Mouse (Mus musculus): ENCODE data around the gene Tnfrsf25. TPM values are rescaled to one million over a fixed set of nuclear protein-coding genes. Genes with fewer than 3 reads are reported as not detected.

The Tnfrsf25 gene
- polyA plus RNA-seq, 1 experiment from 2014 or later, result 1.5 TPM

GRCm38 (mm10) chr4:152159285-152159678 lies 43.5 kb downstream of the Tnfrsf25 start:
- no peak for ATAC-seq
- Histone ChIP-seq H3K9ac (replicated peaks; ENCODE audit: low read depth, low read length) (no peak overlapping the region), H3K27ac (ENCODE audit: low read length) (no peak overlapping the region), H3K4me2 (ENCODE audit: low read length) (no peak overlapping the region), H3K36me3 (ENCODE audit: control insufficient read depth, insufficient read depth) (no peaks in the 10 kb centered on the region), H3K9me3 (ENCODE audit: control insufficient read depth, low read length) (no peaks in the 10 kb centered on the region), H3K27me3 (replicated peaks; ENCODE audit: control insufficient read depth, insufficient read depth, low read length) (peaks cover 59% of the 10 kb centered on the region), H3K4me3 (replicated peaks; ENCODE audit: low read length) (no peak overlapping the region), H3K4me1 (replicated peaks; ENCODE audit: control insufficient read depth, insufficient read depth, low read length) (peaks cover 8% of the 10 kb centered on the region)
- WGBS, result 2% methylated on average over 19 of the region's 19 CpGs

GRCm38 (mm10) chr4:152160748-152161147 lies 45.0 kb downstream of the Tnfrsf25 start:
- Histone ChIP-seq H3K4me1 (replicated peaks; ENCODE audit: control insufficient read depth, insufficient read depth, low read length) (peaks cover 8% of the 10 kb centered on the region), H3K36me3 (ENCODE audit: control insufficient read depth, insufficient read depth) (no peaks in the 10 kb centered on the region), H3K4me3 (replicated peaks; ENCODE audit: low read length) (no peak overlapping the region), H3K27ac (ENCODE audit: low read length) (no peak overlapping the region), H3K4me2 (ENCODE audit: low read length) (no peak overlapping the region), H3K9me3 (ENCODE audit: control insufficient read depth, low read length) (no peaks in the 10 kb centered on the region), H3K9ac (replicated peaks; ENCODE audit: low read depth, low read length) (no peak overlapping the region), H3K27me3 (replicated peaks; ENCODE audit: control insufficient read depth, insufficient read depth, low read length) (peaks cover 51% of the 10 kb centered on the region)
- 38% methylated on average over 4 of the region's 4 CpGs for WGBS
- no peak for ATAC-seq

GRCm38 (mm10) chr4:152161601-152162000 lies 45.9 kb downstream of the Tnfrsf25 start:
- ATAC-seq, result no peak
- Histone ChIP-seq H3K27me3 (replicated peaks; ENCODE audit: control insufficient read depth, insufficient read depth, low read length) (peaks cover 51% of the 10 kb centered on the region), H3K27ac (ENCODE audit: low read length) (no peak overlapping the region), H3K4me1 (replicated peaks; ENCODE audit: control insufficient read depth, insufficient read depth, low read length) (peaks cover 8% of the 10 kb centered on the region), H3K9me3 (ENCODE audit: control insufficient read depth, low read length) (no peaks in the 10 kb centered on the region), H3K4me3 (replicated peaks; ENCODE audit: low read length) (no peak overlapping the region), H3K36me3 (ENCODE audit: control insufficient read depth, insufficient read depth) (no peaks in the 10 kb centered on the region), H3K9ac (replicated peaks; ENCODE audit: low read depth, low read length) (no peak overlapping the region), H3K4me2 (ENCODE audit: low read length) (no peak overlapping the region)
- 69% methylated on average over 6 of the region's 6 CpGs for WGBS

GRCm38 (mm10) chr4:152162748-152163147 lies 47.0 kb downstream of the Tnfrsf25 start:
- Histone ChIP-seq H3K36me3 (ENCODE audit: control insufficient read depth, insufficient read depth) (no peaks in the 10 kb centered on the region), H3K27me3 (replicated peaks; ENCODE audit: control insufficient read depth, insufficient read depth, low read length) (peaks cover 45% of the 10 kb centered on the region), H3K4me3 (replicated peaks; ENCODE audit: low read length) (no peak overlapping the region), H3K9me3 (ENCODE audit: control insufficient read depth, low read length) (no peaks in the 10 kb centered on the region), H3K9ac (replicated peaks; ENCODE audit: low read depth, low read length) (no peak overlapping the region), H3K4me1 (replicated peaks; ENCODE audit: control insufficient read depth, insufficient read depth, low read length) (peaks cover 8% of the 10 kb centered on the region), H3K4me2 (ENCODE audit: low read length) (no peak overlapping the region), H3K27ac (ENCODE audit: low read length) (no peak overlapping the region)
- WGBS, result 92% methylated on average over 2 of the region's 2 CpGs
- ATAC-seq, result no peak

- no peak for ATAC-seq
- Histone ChIP-seq H3K27me3 (replicated peaks; ENCODE audit: control insufficient read depth, insufficient read depth, low read length) (peaks cover 21% of the 10 kb centered on the region), H3K9ac (replicated peaks; ENCODE audit: low read depth, low read length) (no peak overlapping the region), H3K9me3 (ENCODE audit: control insufficient read depth, low read length) (no peaks in the 10 kb centered on the region), H3K4me1 (replicated peaks; ENCODE audit: control insufficient read depth, insufficient read depth, low read length) (0 out of 2 replicates have a peak, but pooled peaks cover 3% of the 10 kb centered on the region), H3K4me2 (ENCODE audit: low read length) (no peak overlapping the region), H3K4me3 (replicated peaks; ENCODE audit: low read length) (no peak overlapping the region), H3K27ac (ENCODE audit: low read length) (no peak overlapping the region), H3K36me3 (ENCODE audit: control insufficient read depth, insufficient read depth) (no peaks in the 10 kb centered on the region)
- 22% methylated on average over 22 of the region's 22 CpGs for WGBS
These were observed 49.5 kb downstream of the Tnfrsf25 start for GRCm38 (mm10) chr4:152165036-152165931.

- H3K4me1 ChIP-seq (replicated peaks; ENCODE audit: control insufficient read depth, insufficient read depth, low read length), result 0 out of 2 replicates have a peak, but pooled peaks cover 3% of the 10 kb centered on the region
- H3K36me3 ChIP-seq (ENCODE audit: control insufficient read depth, insufficient read depth), result no peaks in the 10 kb centered on the region
- no peak overlapping the region for H3K9ac ChIP-seq (replicated peaks; ENCODE audit: low read depth, low read length)
- H3K27ac ChIP-seq (ENCODE audit: low read length), result no peak overlapping the region
- no peak overlapping the region for H3K4me3 ChIP-seq (replicated peaks; ENCODE audit: low read length)
- no peak overlapping the region for H3K4me2 ChIP-seq (ENCODE audit: low read length)
- no peaks in the 10 kb centered on the region for H3K27me3 ChIP-seq (replicated peaks; ENCODE audit: control insufficient read depth, insufficient read depth, low read length)
- H3K9me3 ChIP-seq (ENCODE audit: control insufficient read depth, low read length), result 0 out of 2 replicates have a peak, but pooled peaks cover 2% of the 10 kb centered on the region
- ATAC-seq, result peak; percentile 73
- 24% methylated on average over 8 of the region's 8 CpGs for WGBS
These were observed 52.3 kb downstream of the Tnfrsf25 start for GRCm38 (mm10) chr4:152168052-152168451.

- Histone ChIP-seq H3K27ac (ENCODE audit: low read length) (no peak overlapping the region), H3K4me2 (ENCODE audit: low read length) (no peak overlapping the region), H3K4me1 (replicated peaks; ENCODE audit: control insufficient read depth, insufficient read depth, low read length) (0 out of 2 replicates have a peak, but pooled peaks cover 3% of the 10 kb centered on the region), H3K9ac (replicated peaks; ENCODE audit: low read depth, low read length) (no peak overlapping the region), H3K9me3 (ENCODE audit: control insufficient read depth, low read length) (0 out of 2 replicates have a peak, but pooled peaks cover 2% of the 10 kb centered on the region), H3K4me3 (replicated peaks; ENCODE audit: low read length) (no peak overlapping the region), H3K27me3 (replicated peaks; ENCODE audit: control insufficient read depth, insufficient read depth, low read length) (no peaks in the 10 kb centered on the region; the same call in 1 of the 2 replicates), H3K36me3 (ENCODE audit: control insufficient read depth, insufficient read depth) (no peaks in the 10 kb centered on the region)
- ATAC-seq, result no peak
- WGBS, result 81% methylated on average over 7 of the region's 7 CpGs
These were observed 53.4 kb downstream of the Tnfrsf25 start for GRCm38 (mm10) chr4:152169103-152169502.

Other genes with a start within 250 kb of the Tnfrsf25 start
- gene Dnajc11, start 182.2 kb upstream of the Tnfrsf25 start, polyA plus RNA-seq (2015; fragmentation: Nextera tagmentation; extraction: Ambion mirVana), result 84.2 and 89.8 TPM in 2 replicates
- 32.7 and 42.7 TPM in 2 replicates for gene Thap3, start 126.9 kb upstream of the Tnfrsf25 start, polyA plus RNA-seq (2015; fragmentation: Nextera tagmentation; extraction: Ambion mirVana)
- gene Phf13, start 119.7 kb upstream of the Tnfrsf25 start, polyA plus RNA-seq (2015; fragmentation: Nextera tagmentation; extraction: Ambion mirVana), result 20.5 and 21.8 TPM in 2 replicates
- gene Klhl21, start 107.1 kb upstream of the Tnfrsf25 start, polyA plus RNA-seq (2015; fragmentation: Nextera tagmentation; extraction: Ambion mirVana), result 2.9 and 3.6 TPM in 2 replicates
- gene Zbtb48, start 88.3 kb upstream of the Tnfrsf25 start, polyA plus RNA-seq (2015; fragmentation: Nextera tagmentation; extraction: Ambion mirVana), result 23.4 and 25.4 TPM in 2 replicates
- gene Tas1r1, start 77.4 kb upstream of the Tnfrsf25 start, polyA plus RNA-seq (2015; fragmentation: Nextera tagmentation; extraction: Ambion mirVana), result 0.97 and 1.6 TPM in 2 replicates
- 25.1 and 27.7 TPM in 2 replicates for gene Nol9, start 76.6 kb upstream of the Tnfrsf25 start, polyA plus RNA-seq (2015; fragmentation: Nextera tagmentation; extraction: Ambion mirVana)
- 11.7 and 13.2 TPM in 2 replicates for gene Plekhg5, start 43.4 kb upstream of the Tnfrsf25 start, polyA plus RNA-seq (2015; fragmentation: Nextera tagmentation; extraction: Ambion mirVana)
- 0.08 and 0.12 TPM in 2 replicates for gene Espn, start 36.4 kb downstream of the Tnfrsf25 start, polyA plus RNA-seq (2015; fragmentation: Nextera tagmentation; extraction: Ambion mirVana)
- gene Hes2, start 42.9 kb downstream of the Tnfrsf25 start, polyA plus RNA-seq (2015; fragmentation: Nextera tagmentation; extraction: Ambion mirVana), result not detected in 2 replicates
- 210 and 269 TPM in 2 replicates for gene Acot7, start 62.2 kb downstream of the Tnfrsf25 start, polyA plus RNA-seq (2015; fragmentation: Nextera tagmentation; extraction: Ambion mirVana)
- 4.4 and 6.2 TPM in 2 replicates for gene Gpr153, start 158.3 kb downstream of the Tnfrsf25 start, polyA plus RNA-seq (2015; fragmentation: Nextera tagmentation; extraction: Ambion mirVana)
- not detected in 2 replicates for gene Hes3, start 175.7 kb downstream of the Tnfrsf25 start, polyA plus RNA-seq (2015; fragmentation: Nextera tagmentation; extraction: Ambion mirVana)
- gene Icmt, start 181.3 kb downstream of the Tnfrsf25 start, polyA plus RNA-seq (2015; fragmentation: Nextera tagmentation; extraction: Ambion mirVana), result 20.7 and 21.3 TPM in 2 replicates
- 2.4 and 4.0 TPM in 2 replicates for gene Rnf207, start 203.1 kb downstream of the Tnfrsf25 start, polyA plus RNA-seq (2015; fragmentation: Nextera tagmentation; extraction: Ambion mirVana)
- gene Rpl22, start 209.8 kb downstream of the Tnfrsf25 start, polyA plus RNA-seq (2015; fragmentation: Nextera tagmentation; extraction: Ambion mirVana), result 173 and 196 TPM in 2 replicates
- 26.4 and 33.5 TPM in 2 replicates for gene Chd5, start 222.7 kb downstream of the Tnfrsf25 start, polyA plus RNA-seq (2015; fragmentation: Nextera tagmentation; extraction: Ambion mirVana)

All from forebrain, embryonic 16.5 days (tissue).